In the genomic region with DNA sequence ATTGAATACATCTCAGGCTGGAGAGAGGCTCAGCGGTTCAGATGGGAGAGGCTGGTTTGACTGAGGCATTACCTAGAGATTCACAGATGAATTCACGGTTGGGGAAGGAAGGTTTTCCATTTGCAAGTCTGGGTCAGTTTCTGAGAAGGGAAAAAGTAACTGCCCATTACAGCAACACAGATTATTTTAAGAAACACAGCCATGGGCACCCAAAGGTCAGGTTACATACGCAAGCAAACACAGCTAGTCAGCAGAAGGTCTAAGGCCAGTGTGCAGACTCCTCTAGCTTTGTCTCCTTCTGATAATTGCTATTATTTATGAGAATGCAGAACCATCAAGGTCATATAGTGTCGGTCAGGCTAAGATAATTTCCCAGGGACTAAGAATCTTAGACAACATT, we compare ENCODE assay signal across 28 mouse cellular contexts.
DNase-seq lines count a peak whose midpoint lies in the region; ATAC-seq and TF ChIP-seq lines count a peak whose summit lies in the region.
"Had no signal": no experiment of that assay in that cellular context is flagged by ENCODE, and none has a peak within 500 bp of the region (broad histone marks: within the 10 kb centered on the region; RNA-seq: fewer than 3 reads in every experiment).

No protein-coding gene starts in this region.

- TF ChIP-seq POLR2A in kidney, adult 2 months (IDR thresholded peaks at IDR 0.05; ENCODE audit: low read depth, low read length): no peak

- no peak overlapping the region for H3K4me3 ChIP-seq in embryonic facial prominence, embryonic 15.5 days (replicated peaks)
- H3K4me3 ChIP-seq in embryonic facial prominence, embryonic 10.5 days: no peak overlapping the region
- no peak overlapping the region for H3K4me3 ChIP-seq in kidney, adult 2 months (ENCODE audit: insufficient read depth, low read depth, low read length)
- no peak overlapping the region for H3K4me3 ChIP-seq in brown adipose tissue, adult 24 weeks (ENCODE audit: insufficient read depth, low read depth, low read length)
- H3K4me3 ChIP-seq in intestine, embryonic 16.5 days (ENCODE audit: low read length): no peak overlapping the region
- H3K4me3 ChIP-seq: embryonic facial prominence, embryonic 13.5 days; erythroblast, embryonic 14.5 days; liver, embryonic 13.5 days; neural tube, embryonic 15.5 days had no signal

- peaks cover 31% of the 10 kb centered on the region for H3K4me1 ChIP-seq in embryonic facial prominence, embryonic 15.5 days
- peaks cover 31% of the 10 kb centered on the region for H3K4me1 ChIP-seq in embryonic facial prominence, embryonic 10.5 days
- no peaks in the 10 kb centered on the region for H3K4me1 ChIP-seq in kidney, adult 2 months (ENCODE audit: control insufficient read depth, insufficient read depth, low read length)
- H3K4me1 ChIP-seq in brown adipose tissue, adult 24 weeks (ENCODE audit: control insufficient read depth, insufficient read depth, insufficient read length, low read length): peaks cover 19% of the 10 kb centered on the region
- H3K4me1 ChIP-seq in intestine, embryonic 16.5 days (ENCODE audit: control insufficient read depth, insufficient read depth, low read length): peaks cover 4% of the 10 kb centered on the region

- H3K27ac ChIP-seq in embryonic facial prominence, embryonic 15.5 days (replicated peaks): 0 out of 2 replicates have a peak overlapping the region, but pooled peaks have one; percentile 34
- no peak overlapping the region for H3K27ac ChIP-seq in embryonic facial prominence, embryonic 10.5 days (replicated peaks)
- H3K27ac ChIP-seq in kidney, adult 2 months (ENCODE audit: insufficient read depth, low read depth, low read length): no peak overlapping the region
- H3K27ac ChIP-seq in brown adipose tissue, adult 24 weeks (replicated peaks; ENCODE audit: low read depth, low read length): 0 out of 2 replicates have a peak overlapping the region, but pooled peaks have one; percentile 5
- no peak overlapping the region for H3K27ac ChIP-seq in intestine, embryonic 16.5 days (ENCODE audit: low read length)
- H3K27ac ChIP-seq: neural tube, embryonic 15.5 days had no signal

- WGBS in embryonic facial prominence, embryonic 15.5 days: 91% methylated on average over 4 of the region's 4 CpGs
- 86% methylated on average over 4 of the region's 4 CpGs for WGBS in embryonic facial prominence, embryonic 10.5 days
- 60% methylated on average over 4 of the region's 4 CpGs for WGBS in kidney, adult 2 months
- 88% methylated on average over 4 of the region's 4 CpGs for WGBS in intestine, embryonic 16.5 days

- no peak for DNase-seq in embryonic facial prominence, embryonic 10.5 days (ENCODE audit: low spot score)
- DNase-seq in kidney, adult 2 months: peak; percentile 36
- DNase-seq in kidney, postnatal 4 days: no peak
- DNase-seq in adipocyte (ENCODE audit: low spot score): peak; percentile 64
- DNase-seq: B cell, adult 2 months; cerebellum, adult 11-12 months; cerebellum, adult 9-11 months; embryo, embryonic 11 days; gastrocnemius, postnatal 14 days; heart, adult 18-20 months; heart, postnatal 14 days; kidney, adult 8-10 months; kidney, postnatal 10 days; liver, embryonic 13.5 days; lung, embryonic 14.5 days; lung, postnatal 14 days; midbrain, embryonic 14.5 days; right cerebral cortex, postnatal 25 days; spleen, adult 18-20 months; thymus, postnatal 14 days had no signal

- H3K36me3 ChIP-seq in embryonic facial prominence, embryonic 15.5 days: no peaks in the 10 kb centered on the region
- H3K36me3 ChIP-seq in embryonic facial prominence, embryonic 10.5 days (replicated peaks): peaks cover 9% of the 10 kb centered on the region
- no peaks in the 10 kb centered on the region for H3K36me3 ChIP-seq in kidney, adult 2 months (ENCODE audit: control insufficient read depth, insufficient read depth, low read length)
- no peaks in the 10 kb centered on the region for H3K36me3 ChIP-seq in intestine, embryonic 16.5 days (ENCODE audit: control insufficient read depth, insufficient read depth, low read length)
- H3K36me3 ChIP-seq: liver, embryonic 13.5 days; neural tube, embryonic 15.5 days had no signal

- H3K9ac ChIP-seq in embryonic facial prominence, embryonic 15.5 days: no peak overlapping the region
- H3K9ac ChIP-seq in intestine, embryonic 16.5 days (ENCODE audit: low read depth, low read length): no peak overlapping the region
- H3K9ac ChIP-seq: embryonic facial prominence, embryonic 13.5 days; liver, embryonic 13.5 days; lung, embryonic 14.5 days; neural tube, embryonic 15.5 days had no signal

- H3K9me3 ChIP-seq in embryonic facial prominence, embryonic 15.5 days (replicated peaks): no peaks in the 10 kb centered on the region
- no peaks in the 10 kb centered on the region for H3K9me3 ChIP-seq in embryonic facial prominence, embryonic 10.5 days
- H3K9me3 ChIP-seq in intestine, embryonic 16.5 days (ENCODE audit: control insufficient read depth, low read length): no peaks in the 10 kb centered on the region
- H3K9me3 ChIP-seq: embryonic facial prominence, embryonic 13.5 days; liver, embryonic 13.5 days; neural tube, embryonic 15.5 days had no signal

- H3K4me2 ChIP-seq in embryonic facial prominence, embryonic 15.5 days (replicated peaks): no peak overlapping the region
- H3K4me2 ChIP-seq in intestine, embryonic 16.5 days (ENCODE audit: low read depth, low read length): no peak overlapping the region
- H3K4me2 ChIP-seq: embryonic facial prominence, embryonic 13.5 days; lung, embryonic 14.5 days; neural tube, embryonic 15.5 days had no signal

- H3K27me3 ChIP-seq in embryonic facial prominence, embryonic 15.5 days: no peaks in the 10 kb centered on the region
- H3K27me3 ChIP-seq in embryonic facial prominence, embryonic 10.5 days (replicated peaks; ENCODE audit: low read depth, poor library complexity, severe bottlenecking): no peaks in the 10 kb centered on the region
- no peaks in the 10 kb centered on the region for H3K27me3 ChIP-seq in kidney, adult 2 months (replicated peaks; ENCODE audit: control insufficient read depth, insufficient read depth, low read length)
- H3K27me3 ChIP-seq in intestine, embryonic 16.5 days (replicated peaks; ENCODE audit: control insufficient read depth, insufficient read depth, low read length): no peaks in the 10 kb centered on the region
- H3K27me3 ChIP-seq: embryonic facial prominence, embryonic 13.5 days; liver, embryonic 13.5 days; neural tube, embryonic 15.5 days had no signal

- no peak for TF ChIP-seq CTCF in kidney, adult 2 months (conservative IDR thresholded peaks at IDR 0.05; ENCODE audit: insufficient read depth, insufficient read length, low read depth, low read length)

- ATAC-seq in embryonic facial prominence, embryonic 15.5 days (ENCODE audit: insufficient number of reproducible peaks, low FRiP score, low TSS enrichment, low read depth): no peak
- no peak for ATAC-seq in intestine, embryonic 16.5 days
- ATAC-seq: forebrain, embryonic 16.5 days; hindbrain, embryonic 16.5 days had no signal

Comparison
In these comparisons a context has a peak if more than half of its experiments do, and no peak if none do; other contexts are left out.
1. H3K27ac ChIP-seq: peak in embryonic facial prominence, embryonic 15.5 days (single experiment) and brown adipose tissue, adult 24 weeks (single experiment); none in embryonic facial prominence, embryonic 10.5 days (single experiment), kidney, adult 2 months (single experiment) and intestine, embryonic 16.5 days (single experiment).
2. DNase-seq: peak in kidney, adult 2 months (single experiment) and adipocyte (single experiment); none in embryonic facial prominence, embryonic 10.5 days (single experiment) and kidney, postnatal 4 days (0 of 2).